ENCODE assay signal across 9 mouse cellular contexts in genomic region chr10:80674161-80674711, GRCm38 (mm10). TPM values are rescaled to one million over a fixed set of nuclear protein-coding genes. Genes with fewer than 3 reads are reported as not detected.
DNase-seq lines count a peak whose midpoint lies in the region; ATAC-seq and TF ChIP-seq lines count a peak whose summit lies in the region.
"Had no signal": no experiment of that assay in that cellular context is flagged by ENCODE, and none has a peak within 500 bp of the region (broad histone marks: within the 10 kb centered on the region; RNA-seq: fewer than 3 reads in every experiment).

No protein-coding gene starts in this region.

- H3K9me3 ChIP-seq in embryonic facial prominence, embryonic 12.5 days, result no peaks in the 10 kb centered on the region
- no peaks in the 10 kb centered on the region for H3K9me3 ChIP-seq in limb, embryonic 10.5 days (replicated peaks)
- no peaks in the 10 kb centered on the region for H3K9me3 ChIP-seq in midbrain, embryonic 13.5 days

- H3K27ac ChIP-seq in layer of hippocampus, adult 2 months, result peak overlapping the region; percentile 91
- H3K27ac ChIP-seq in embryonic facial prominence, embryonic 12.5 days, result no peak overlapping the region
- peak overlapping the region; percentile 93 for H3K27ac ChIP-seq in limb, embryonic 10.5 days
- no peak overlapping the region for H3K27ac ChIP-seq in midbrain, embryonic 13.5 days

- no peak for ATAC-seq in embryonic facial prominence, embryonic 12.5 days (ENCODE audit: insufficient number of reproducible peaks, insufficient read depth, low FRiP score, low TSS enrichment)
- ATAC-seq in midbrain, embryonic 13.5 days, result no peak
- ATAC-seq in granulocyte monocyte progenitor cell, adult 5-6 weeks (replicated peaks; ENCODE audit: poor library complexity, severe bottlenecking), result no peak
- ATAC-seq: Patski had no signal

- H3K4me3 ChIP-seq in layer of hippocampus, adult 2 months, result peak overlapping the region; percentile 96
- H3K4me3 ChIP-seq in embryonic facial prominence, embryonic 12.5 days, result peak overlapping the region; percentile 97
- peak overlapping the region; percentile 99 for H3K4me3 ChIP-seq in limb, embryonic 10.5 days
- H3K4me3 ChIP-seq in midbrain, embryonic 13.5 days (replicated peaks), result peak overlapping the region; percentile 99

- no peaks in the 10 kb centered on the region for H3K27me3 ChIP-seq in embryonic facial prominence, embryonic 12.5 days
- no peaks in the 10 kb centered on the region for H3K27me3 ChIP-seq in limb, embryonic 10.5 days (ENCODE audit: low read depth, poor library complexity, severe bottlenecking)
- H3K27me3 ChIP-seq in midbrain, embryonic 13.5 days, result no peaks in the 10 kb centered on the region
- H3K27me3 ChIP-seq: Patski had no signal

- H3K9ac ChIP-seq in embryonic facial prominence, embryonic 12.5 days, result peak overlapping the region; percentile 97
- peak overlapping the region; percentile 99 for H3K9ac ChIP-seq in midbrain, embryonic 13.5 days (replicated peaks)

- peaks cover 49% of the 10 kb centered on the region for H3K4me1 ChIP-seq in embryonic facial prominence, embryonic 12.5 days
- peaks cover 65% of the 10 kb centered on the region for H3K4me1 ChIP-seq in limb, embryonic 10.5 days
- peaks cover 64% of the 10 kb centered on the region for H3K4me1 ChIP-seq in midbrain, embryonic 13.5 days (replicated peaks)

- intact Hi-C loops in heart, postnatal 25 days (cut with DNase I), result loop anchor here (2.0 kb wide), 1 partner anchor 13 kb away; no protein-coding TSS in a partner anchor

- peaks cover 40% of the 10 kb centered on the region for H3K36me3 ChIP-seq in embryonic facial prominence, embryonic 12.5 days
- H3K36me3 ChIP-seq in limb, embryonic 10.5 days, result peaks cover 54% of the 10 kb centered on the region
- H3K36me3 ChIP-seq in midbrain, embryonic 13.5 days, result peaks cover 35% of the 10 kb centered on the region

- peak overlapping the region; percentile 83 for H3K4me2 ChIP-seq in embryonic facial prominence, embryonic 12.5 days (replicated peaks)
- H3K4me2 ChIP-seq in midbrain, embryonic 13.5 days (replicated peaks), result peak overlapping the region; percentile 84

- WGBS in embryonic facial prominence, embryonic 12.5 days, result 67% methylated on average over 5 of the region's 5 CpGs
- 67% methylated on average over 5 of the region's 5 CpGs for WGBS in limb, embryonic 10.5 days
- 69% methylated on average over 5 of the region's 5 CpGs for WGBS in midbrain, embryonic 13.5 days

- no peak for DNase-seq in layer of hippocampus, adult 2 months (ENCODE audit: low spot score in 2 of 2)
- no peak for DNase-seq in layer of hippocampus, adult 11-12 months (ENCODE audit: low spot score)
- DNase-seq in heart, postnatal 25 days (ENCODE audit: low spot score), result peak; percentile 72
- no peak for DNase-seq in limb, embryonic 10.5 days (ENCODE audit: low spot score)
- no peak for DNase-seq in frontal cortex, postnatal 36 days (ENCODE audit: low spot score in 2 of 2)

- TF ChIP-seq CTCF in layer of hippocampus, adult 2 months (conservative IDR thresholded peaks at IDR 0.05), result no peak

RNA-seq across cellular contexts. Expression of gene Mknk2, which starts 3.7 kb away (rescaled TPM):
- 10 to 100 TPM; 45.3 to 46.9 TPM for total RNA-seq in layer of hippocampus, adult 2 months (2021)
- polyA plus RNA-seq in embryonic facial prominence, embryonic 12.5 days (2016; fragmentation: Nextera tagmentation; extraction: Ambion mirVana), result 117 and 122 TPM in 2 replicates
- 100 to 1,000 TPM; 158 to 181 TPM for total RNA-seq in heart, postnatal 25 days (2021)
- 137 and 153 TPM in 2 replicates for polyA plus RNA-seq in limb, embryonic 10.5 days (2016; fragmentation: Nextera tagmentation; extraction: Ambion mirVana)
- 49.6 and 60.1 TPM in 2 replicates for polyA plus RNA-seq in midbrain, embryonic 13.5 days (2015; fragmentation: Nextera tagmentation; extraction: Ambion mirVana)
- 49.2 and 63.3 TPM in 2 replicates for total RNA-seq in granulocyte monocyte progenitor cell, adult 5-6 weeks (2014; fragmentation: Nextera tagmentation)
- 37.7 and 58.0 TPM in 2 replicates for total RNA-seq in granulocyte monocyte progenitor cell, adult 5-6 weeks (2017)

RNA-seq across cellular contexts. Expression of gene Btbd2, which starts 17.4 kb away (rescaled TPM):
- total RNA-seq in layer of hippocampus, adult 2 months (2021), result 100 to 1,000 TPM; 102 to 105 TPM
- 109 and 110 TPM in 2 replicates for polyA plus RNA-seq in embryonic facial prominence, embryonic 12.5 days (2016; fragmentation: Nextera tagmentation; extraction: Ambion mirVana)
- total RNA-seq in heart, postnatal 25 days (2021), result 10 to 100 TPM; 41.5 to 45.8 TPM
- polyA plus RNA-seq in limb, embryonic 10.5 days (2016; fragmentation: Nextera tagmentation; extraction: Ambion mirVana), result 84.9 and 98.6 TPM in 2 replicates
- 60.9 and 80.6 TPM in 2 replicates for polyA plus RNA-seq in midbrain, embryonic 13.5 days (2015; fragmentation: Nextera tagmentation; extraction: Ambion mirVana)
- total RNA-seq in granulocyte monocyte progenitor cell, adult 5-6 weeks (2014; fragmentation: Nextera tagmentation), result 26.1 and 34.6 TPM in 2 replicates
- 13.3 and 34.8 TPM in 2 replicates for total RNA-seq in granulocyte monocyte progenitor cell, adult 5-6 weeks (2017)

RNA-seq across cellular contexts. Expression of gene Mob3a, which starts 27.5 kb away (rescaled TPM):
- 10 to 100 TPM; 10.6 to 16.5 TPM for total RNA-seq in layer of hippocampus, adult 2 months (2021)
- 57.4 and 60.9 TPM in 2 replicates for polyA plus RNA-seq in embryonic facial prominence, embryonic 12.5 days (2016; fragmentation: Nextera tagmentation; extraction: Ambion mirVana)
- total RNA-seq in heart, postnatal 25 days (2021), result 1 to 10 TPM; 8.2 to 8.9 TPM
- 48.2 and 54.7 TPM in 2 replicates for polyA plus RNA-seq in limb, embryonic 10.5 days (2016; fragmentation: Nextera tagmentation; extraction: Ambion mirVana)
- polyA plus RNA-seq in midbrain, embryonic 13.5 days (2015; fragmentation: Nextera tagmentation; extraction: Ambion mirVana), result 58.3 and 58.5 TPM in 2 replicates
- 34.1 and 37.2 TPM in 2 replicates for total RNA-seq in granulocyte monocyte progenitor cell, adult 5-6 weeks (2014; fragmentation: Nextera tagmentation)
- total RNA-seq in granulocyte monocyte progenitor cell, adult 5-6 weeks (2017), result 34.2 and 59.8 TPM in 2 replicates

RNA-seq across cellular contexts. Expression of gene Izumo4, which starts 27.7 kb away (rescaled TPM):
- total RNA-seq in layer of hippocampus, adult 2 months (2021), result 10 to 100 TPM; 65.0 to 69.0 TPM
- polyA plus RNA-seq in embryonic facial prominence, embryonic 12.5 days (2016; fragmentation: Nextera tagmentation; extraction: Ambion mirVana), result 20.5 and 23.6 TPM in 2 replicates
- total RNA-seq in heart, postnatal 25 days (2021), result 1 to 10 TPM; 2.6 to 3.4 TPM
- 8.6 and 10.8 TPM in 2 replicates for polyA plus RNA-seq in limb, embryonic 10.5 days (2016; fragmentation: Nextera tagmentation; extraction: Ambion mirVana)
- polyA plus RNA-seq in midbrain, embryonic 13.5 days (2015; fragmentation: Nextera tagmentation; extraction: Ambion mirVana), result 37.8 and 39.2 TPM in 2 replicates
- 9.0 and 17.3 TPM in 2 replicates for total RNA-seq in granulocyte monocyte progenitor cell, adult 5-6 weeks (2014; fragmentation: Nextera tagmentation)
- total RNA-seq in granulocyte monocyte progenitor cell, adult 5-6 weeks (2017), result 7.1 and 7.8 TPM in 2 replicates

RNA-seq across cellular contexts. Expression of gene Csnk1g2, which starts 51.6 kb away (rescaled TPM):
- total RNA-seq in layer of hippocampus, adult 2 months (2021), result 100 to 1,000 TPM; 221 to 228 TPM
- 250 and 263 TPM in 2 replicates for polyA plus RNA-seq in embryonic facial prominence, embryonic 12.5 days (2016; fragmentation: Nextera tagmentation; extraction: Ambion mirVana)
- 100 to 1,000 TPM; 116 TPM for total RNA-seq in heart, postnatal 25 days (2021)
- polyA plus RNA-seq in limb, embryonic 10.5 days (2016; fragmentation: Nextera tagmentation; extraction: Ambion mirVana), result 237 and 255 TPM in 2 replicates
- 73.8 and 115 TPM in 2 replicates for polyA plus RNA-seq in midbrain, embryonic 13.5 days (2015; fragmentation: Nextera tagmentation; extraction: Ambion mirVana)
- 47.7 and 65.2 TPM in 2 replicates for total RNA-seq in granulocyte monocyte progenitor cell, adult 5-6 weeks (2014; fragmentation: Nextera tagmentation)
- total RNA-seq in granulocyte monocyte progenitor cell, adult 5-6 weeks (2017), result 112 and 127 TPM in 2 replicates

Comparison
In these comparisons a context has a peak if more than half of its experiments do, and no peak if none do; other contexts are left out.
1. H3K27ac ChIP-seq: peak in layer of hippocampus, adult 2 months (single experiment) and limb, embryonic 10.5 days (single experiment); none in embryonic facial prominence, embryonic 12.5 days (single experiment) and midbrain, embryonic 13.5 days (single experiment).
2. Peak in every context shown above with its lines, with median percentiles within 50 percentile points of each other: H3K4me3 ChIP-seq.